Mouse (Mus musculus) embryo, embryonic 11 days (tissue): ENCODE data around the gene Serpinh1.
"Not testable (repeated sequence)": the region's sequence is repeated elsewhere in the genome, so short reads cannot be mapped to it uniquely, and the experiment has no call there.

Experiments
- DNase-seq: peaks from one replicate; pipeline ENCODE4 v3.0.0-alpha.2; 2015

The Serpinh1 gene

DNA sequence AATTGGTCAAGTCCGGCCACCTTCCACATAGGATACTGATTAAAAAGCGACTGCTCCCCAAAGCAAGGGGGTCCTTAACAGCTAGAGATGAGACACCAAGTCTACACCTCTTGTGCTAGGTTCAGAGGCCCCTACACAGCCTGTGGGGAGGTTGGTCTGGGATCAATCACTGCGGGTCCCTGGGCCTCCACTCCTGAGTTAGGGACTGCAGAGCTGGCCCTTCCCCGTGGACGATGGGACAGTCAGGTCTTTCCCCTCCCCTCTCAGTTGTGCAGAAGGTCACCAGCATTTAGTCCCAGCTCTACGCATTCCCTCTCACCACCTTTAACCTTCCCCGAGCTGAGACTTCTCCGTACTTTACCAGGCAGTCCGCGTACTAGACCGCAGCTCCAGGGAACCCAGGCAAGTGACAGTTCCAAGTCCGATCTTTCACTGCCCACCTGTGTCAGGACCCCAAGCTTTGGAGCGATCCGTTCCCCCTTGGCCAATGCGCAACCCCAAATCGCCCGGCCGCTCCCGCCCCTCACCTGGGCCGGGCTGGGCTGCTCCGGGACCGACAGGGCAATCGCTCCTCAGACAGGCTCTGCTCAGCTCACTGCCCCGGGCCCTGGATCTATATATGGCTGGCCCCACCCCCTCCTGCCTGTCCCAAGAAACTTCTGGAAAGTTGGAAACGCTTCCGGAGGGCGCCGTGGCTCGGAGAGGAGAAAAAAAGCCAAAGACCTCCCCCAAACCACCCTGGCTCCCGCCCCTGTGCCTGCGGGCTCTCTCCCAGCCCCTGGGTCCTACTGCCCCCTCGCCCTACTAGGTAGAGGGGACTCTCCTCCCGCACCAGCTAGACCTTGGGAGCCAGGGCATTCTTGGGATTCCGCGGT, at the start of gene Serpinh1:
Serpinh1 (minus strand) TSS at position 714 of the 875 bp plus-strand sequence.
- peak; percentile 94 for DNase-seq

DNA sequence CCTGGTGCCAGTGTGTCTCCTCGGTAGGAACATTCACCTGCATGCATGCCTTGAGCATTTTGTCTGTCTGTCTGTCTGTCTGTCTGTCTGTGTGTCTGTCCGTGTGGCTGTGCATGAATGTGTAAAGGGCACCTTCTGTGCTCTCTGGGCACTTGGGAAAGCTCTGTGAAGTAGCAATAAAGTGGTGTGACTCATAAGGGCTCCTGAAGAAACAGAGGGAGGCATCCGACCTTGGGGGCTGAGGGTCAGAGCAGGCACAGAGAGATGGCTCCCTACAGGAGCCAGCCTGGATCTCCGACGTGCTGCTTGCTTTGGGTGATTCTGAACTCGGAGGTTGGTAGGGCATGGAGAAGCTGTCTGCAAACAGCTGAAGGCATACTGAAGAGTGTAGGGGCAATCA, 49.4 kb upstream of the Serpinh1 start:
- no peak for DNase-seq

DNA sequence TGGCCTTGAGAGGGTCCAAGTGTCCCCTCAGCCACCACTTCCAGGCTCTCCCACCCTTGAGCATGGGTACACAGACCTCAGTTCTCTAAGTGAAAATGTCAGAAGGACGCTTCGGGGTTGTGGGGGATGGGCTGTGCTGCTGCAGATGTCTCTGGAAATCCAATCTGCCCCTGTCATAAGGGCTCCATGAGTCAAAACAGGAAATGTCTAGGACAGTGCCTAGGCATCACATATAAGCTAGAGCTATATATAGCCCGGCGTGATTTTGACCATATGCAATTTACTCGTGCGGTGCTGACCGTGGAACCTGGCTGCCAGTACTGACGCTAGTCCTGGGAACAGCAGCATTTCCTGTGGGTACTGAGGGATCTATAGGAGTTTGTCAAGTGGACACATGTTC, 48.3 kb upstream of the Serpinh1 start:
- DNase-seq: peak; percentile 54

DNA sequence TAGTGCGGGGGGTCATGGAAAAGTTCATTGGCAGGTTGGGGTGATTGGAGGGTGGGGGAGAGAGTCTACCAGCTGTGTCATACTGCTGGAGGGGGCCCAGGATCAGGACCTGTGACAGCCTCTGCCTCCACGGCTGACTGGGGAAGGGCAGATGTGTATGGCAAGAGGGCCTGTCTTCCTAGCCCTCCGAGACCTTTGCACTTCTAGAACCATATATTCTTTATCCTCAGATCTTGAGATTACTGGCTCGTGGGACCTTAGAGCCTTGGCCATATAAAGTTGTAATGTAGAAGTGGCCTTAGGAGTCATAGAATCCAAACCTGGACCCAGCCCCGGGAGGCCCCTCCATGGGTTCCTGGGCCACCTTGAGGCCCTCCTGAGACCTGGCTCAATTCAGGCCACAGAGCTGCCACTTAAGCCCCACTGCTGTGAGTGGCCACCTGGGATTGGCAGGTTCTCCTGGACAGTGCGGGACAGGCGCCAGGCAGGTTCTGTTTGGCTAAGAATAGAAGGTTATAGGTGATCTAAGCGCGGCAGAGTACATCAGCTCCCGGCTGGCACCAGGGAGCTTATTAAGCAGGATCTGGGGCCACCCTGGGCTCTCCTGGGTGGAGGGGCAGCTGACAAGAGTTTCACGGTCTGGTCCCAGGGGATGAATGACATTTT, 44.1 kb upstream of the Serpinh1 start:
- DNase-seq: no peak

DNA sequence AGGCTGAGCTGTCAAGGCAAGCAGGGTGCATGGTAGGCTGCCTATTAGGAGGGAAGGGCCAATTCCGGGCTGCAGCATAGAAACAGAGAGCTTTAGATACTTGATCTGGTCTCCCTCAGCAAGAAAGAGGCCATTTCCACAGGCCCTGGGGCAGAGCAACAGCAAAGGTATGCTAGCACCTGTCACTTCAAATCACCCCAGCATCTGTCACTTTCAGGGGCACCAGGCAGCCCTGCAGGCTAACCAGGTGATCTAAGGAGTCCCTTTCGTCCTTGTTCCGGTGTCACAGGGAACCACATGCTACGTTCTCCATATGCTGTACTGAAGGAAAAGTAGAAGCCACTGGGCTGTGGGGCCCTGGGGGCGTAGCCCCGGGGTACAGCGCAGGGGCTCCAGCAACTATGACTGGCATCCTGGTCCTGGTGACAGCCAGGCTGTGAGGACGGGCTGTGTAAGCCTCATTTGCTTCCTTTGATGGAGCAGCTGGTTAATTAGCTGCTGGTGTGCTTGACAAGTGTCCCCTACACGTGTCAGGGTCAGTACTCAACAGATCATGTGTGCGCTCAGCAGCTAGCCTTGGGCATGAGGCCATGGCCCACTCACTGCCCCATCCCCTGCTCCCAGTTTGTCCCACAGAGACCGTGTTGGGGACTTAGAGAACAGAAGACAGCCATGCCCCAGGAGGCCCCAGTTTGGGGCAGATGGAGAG, 43.0 kb upstream of the Serpinh1 start:
- DNase-seq: no peak

DNA sequence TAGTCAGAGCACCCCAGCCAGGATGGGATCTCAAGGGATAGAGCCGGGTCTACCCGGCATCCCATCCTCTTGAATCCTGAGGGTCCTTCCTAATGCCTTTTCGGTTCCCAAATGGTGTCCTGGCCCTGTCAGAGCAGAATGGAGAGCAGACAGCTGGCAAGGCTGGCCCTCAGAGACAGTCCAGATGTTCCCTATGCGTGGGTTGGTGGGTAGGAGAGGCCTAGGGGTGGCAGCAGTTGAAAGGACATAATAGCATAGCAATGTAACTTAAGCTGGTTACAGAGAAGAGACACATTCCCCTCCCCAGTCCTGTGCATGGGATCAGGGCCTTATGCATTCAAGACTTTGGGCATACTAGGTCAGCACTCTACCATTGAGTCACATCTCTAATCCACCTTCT, 42.3 kb upstream of the Serpinh1 start:
- DNase-seq: no peak

DNA sequence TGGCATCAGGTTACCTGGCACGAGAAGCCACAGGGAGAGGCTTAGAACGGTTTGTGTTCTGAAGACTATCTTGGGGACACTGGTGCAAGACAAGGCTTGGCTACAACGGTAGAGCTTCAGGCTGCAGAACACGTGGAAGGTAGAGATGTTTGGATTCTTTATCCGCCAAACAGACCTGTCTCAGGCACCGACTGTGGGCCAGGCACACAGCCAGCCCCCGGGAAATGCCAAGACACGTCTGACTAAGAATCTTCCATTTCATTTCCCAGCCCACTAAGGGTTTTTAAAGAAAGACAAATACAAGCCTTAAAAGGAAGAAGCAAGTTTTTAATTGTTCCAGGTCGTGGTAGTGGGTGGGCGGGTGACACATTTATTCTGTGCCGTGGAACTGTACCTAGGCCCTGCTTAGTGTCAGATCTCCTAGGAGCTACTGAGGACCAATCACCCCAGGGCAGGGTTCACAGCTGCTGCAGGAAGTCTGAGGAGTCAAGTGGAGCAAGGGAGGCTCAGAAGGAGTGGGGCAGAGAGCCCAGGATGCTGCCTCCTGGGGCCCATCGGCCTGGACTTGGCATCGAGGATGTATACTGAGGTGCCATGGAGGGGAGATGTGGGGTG, 40.8 kb upstream of the Serpinh1 start:
- no peak for DNase-seq

DNA sequence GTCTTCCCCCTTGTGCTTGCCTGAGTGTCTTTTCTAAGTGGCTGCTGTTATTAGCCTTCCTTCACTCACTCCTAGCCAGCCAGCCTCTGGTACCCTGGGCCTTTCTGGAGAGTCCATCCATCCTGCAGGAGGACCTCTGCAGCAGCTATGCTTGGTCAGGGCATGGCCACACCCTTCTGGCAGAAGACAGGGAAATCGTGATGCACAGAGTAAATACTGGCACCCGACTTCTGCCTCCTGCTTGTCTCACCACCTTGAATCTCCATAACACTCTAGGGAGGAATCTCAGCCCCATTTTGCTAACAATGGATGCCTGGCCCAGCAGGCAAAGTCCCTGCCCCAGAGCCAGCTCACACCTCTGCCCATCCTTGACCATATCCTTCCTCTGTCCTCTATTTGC, 39.7 kb upstream of the Serpinh1 start:
- no peak for DNase-seq

DNA sequence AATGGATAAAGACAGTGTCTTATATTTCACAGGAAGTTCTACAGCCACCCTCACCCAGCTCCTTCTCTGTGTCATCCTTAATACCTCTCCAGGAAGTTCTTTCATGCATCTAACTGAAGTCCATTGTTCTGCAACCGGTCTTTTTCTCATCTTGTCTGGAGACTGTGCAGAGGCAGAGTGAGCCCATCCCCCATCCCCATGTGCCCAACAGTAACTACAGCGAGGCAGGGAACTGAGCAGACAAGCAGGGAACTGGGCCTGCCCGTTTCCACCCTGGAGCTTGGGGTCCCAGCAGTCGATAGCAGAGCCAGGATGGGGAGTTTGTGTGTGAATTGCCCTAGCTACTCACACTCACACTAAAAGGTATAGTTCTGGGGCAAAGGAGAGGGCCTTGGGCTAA, 37.5 kb upstream of the Serpinh1 start:
- DNase-seq: peak; percentile 55

DNA sequence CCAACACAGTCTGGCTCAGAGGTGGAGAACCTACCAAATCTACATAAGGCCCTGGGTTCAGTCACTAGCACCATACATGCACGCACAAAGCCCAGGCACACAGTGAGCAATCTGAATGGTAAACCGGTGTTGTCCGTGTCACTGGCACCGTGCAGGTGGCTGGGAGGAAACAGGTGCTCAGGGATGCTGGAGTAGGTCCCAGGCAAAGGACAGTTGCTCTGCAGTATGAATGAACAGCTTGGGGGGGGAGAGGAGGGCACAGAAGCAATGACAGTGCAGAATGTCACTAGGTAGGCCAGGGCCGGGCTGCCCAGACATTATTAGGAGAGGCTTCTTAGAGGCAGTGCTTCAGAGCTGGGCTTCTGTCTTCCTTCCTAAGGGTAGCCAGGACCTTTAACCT, 34.3 kb upstream of the Serpinh1 start:
- DNase-seq: no peak

DNA sequence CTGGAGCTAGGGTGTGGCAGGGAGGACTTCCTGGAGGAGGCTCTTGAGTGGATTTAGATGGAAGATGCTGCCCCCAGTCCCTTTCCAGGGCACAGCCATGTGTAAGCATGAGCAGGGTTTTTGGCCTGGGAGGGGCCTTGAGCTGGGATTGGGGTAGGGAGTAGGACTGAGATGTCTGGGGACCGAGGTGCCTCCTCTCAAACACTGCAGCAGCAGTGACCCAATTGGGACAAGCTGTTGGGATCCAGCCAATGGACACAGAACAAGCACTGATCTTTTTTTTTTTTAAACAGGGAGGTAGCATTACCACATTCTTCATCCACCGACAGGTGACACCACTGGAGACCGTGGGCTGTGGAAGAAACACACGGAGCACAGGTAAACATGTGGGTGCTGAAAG, 33.8 kb upstream of the Serpinh1 start:
- DNase-seq: no peak

DNA sequence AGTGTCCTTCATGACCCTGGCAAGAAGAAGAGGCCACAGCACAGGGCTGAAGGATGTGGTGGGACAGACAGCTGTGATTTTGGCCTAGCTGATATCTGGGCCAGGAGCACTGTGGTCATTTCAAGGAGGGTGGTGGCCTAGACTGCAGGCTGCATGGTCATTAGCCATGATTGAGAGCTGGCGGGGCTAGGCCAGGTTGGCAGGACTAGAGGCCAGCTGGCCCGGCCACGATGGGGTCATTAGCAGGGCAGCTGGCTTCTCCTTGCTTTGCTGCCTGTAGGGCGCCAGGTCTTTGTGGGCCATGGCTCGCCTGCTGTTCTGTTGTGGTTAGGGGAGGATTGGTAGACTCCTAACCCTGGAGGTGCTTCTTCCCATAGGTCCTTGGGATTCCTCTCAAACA, 33.0 kb upstream of the Serpinh1 start:
- DNase-seq: no peak

DNA sequence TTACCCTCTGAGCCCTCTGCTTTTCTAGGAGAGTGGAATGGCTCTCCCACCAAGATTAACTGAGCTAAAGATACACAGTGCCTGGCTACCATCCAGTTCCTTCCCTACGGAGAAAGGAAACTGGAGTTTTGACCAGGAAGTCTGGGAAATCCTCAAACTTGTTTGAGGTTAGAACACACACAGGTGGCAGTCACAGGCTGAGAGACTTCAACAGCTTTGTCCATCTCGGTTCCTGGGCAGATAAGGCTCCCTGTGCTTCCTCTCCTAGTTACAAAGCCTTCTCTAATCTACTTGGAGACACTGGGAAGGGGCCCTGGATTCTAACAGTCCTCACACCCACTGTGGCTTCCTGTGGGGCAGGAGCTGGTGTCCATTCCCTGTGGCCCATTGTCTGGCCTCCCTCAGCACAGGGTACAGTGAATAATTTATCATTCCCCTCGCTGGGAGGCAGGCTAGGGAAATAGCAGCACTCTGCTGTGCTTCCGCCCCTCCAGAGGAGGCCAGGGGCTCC, 31.1 kb upstream of the Serpinh1 start:
- peak; percentile 59 for DNase-seq

DNA sequence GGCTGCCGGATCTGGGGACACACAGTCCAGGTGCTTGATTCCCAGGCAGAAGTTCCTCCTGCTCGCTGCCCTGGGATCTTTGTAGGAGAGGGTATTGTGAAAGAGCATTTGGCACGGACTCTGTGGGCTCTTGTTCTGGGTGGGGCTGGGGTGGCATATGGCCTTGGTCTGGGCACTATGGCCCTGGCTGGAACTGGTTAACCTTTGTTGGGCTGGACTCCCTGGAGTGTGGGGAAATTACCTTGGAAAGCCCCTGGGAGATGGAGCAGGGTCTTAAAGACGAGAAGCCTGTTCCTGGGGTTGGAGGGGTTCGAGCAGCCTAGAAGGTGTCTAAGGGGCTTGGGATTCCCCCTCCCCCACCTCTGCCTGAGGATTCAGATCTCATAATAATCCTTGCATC, 30.2 kb upstream of the Serpinh1 start:
- no peak for DNase-seq

DNA sequence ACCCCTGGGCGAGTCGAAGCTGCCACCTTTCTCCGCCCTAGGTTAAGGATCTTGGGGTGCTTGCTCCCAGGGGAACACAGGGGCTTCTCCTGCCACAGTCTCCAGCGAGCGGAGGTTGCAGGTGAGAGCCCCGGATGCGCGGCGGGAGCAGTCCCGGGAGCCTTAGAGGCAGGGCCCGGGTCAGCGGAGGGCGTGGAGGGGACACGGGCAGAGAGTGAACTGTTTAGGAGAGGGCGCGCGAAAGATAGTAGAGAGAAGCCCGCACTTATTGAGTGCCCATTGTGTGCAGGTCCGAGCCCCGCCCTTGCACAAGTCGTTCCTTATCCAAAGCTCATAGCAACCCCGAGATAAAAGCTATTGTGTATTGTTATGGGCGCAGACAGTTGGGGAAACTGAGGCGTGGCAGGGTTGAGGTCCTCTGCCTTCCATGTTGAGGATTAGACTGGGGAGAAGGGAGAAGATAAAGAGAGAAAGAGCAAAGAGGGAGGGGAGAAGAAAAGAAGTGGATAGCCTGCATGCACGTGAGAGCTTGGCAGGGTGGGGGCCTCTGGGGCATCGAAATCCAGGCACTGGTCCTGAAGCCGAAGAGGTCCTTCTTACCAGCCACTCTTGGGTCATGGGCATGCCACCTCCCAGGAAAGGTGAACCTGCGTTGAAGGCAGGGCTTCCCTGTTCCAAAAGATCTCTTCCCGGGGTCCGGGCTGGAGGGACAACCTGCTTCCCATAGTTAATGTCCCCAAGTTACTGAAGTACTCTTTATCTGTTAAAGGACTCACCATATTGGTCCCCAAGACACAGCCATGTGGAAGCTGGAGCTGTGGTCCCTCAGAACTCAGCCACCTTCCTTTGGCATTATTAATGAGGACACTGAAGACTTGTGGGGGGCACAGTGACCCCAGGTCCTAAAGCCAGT, 29.3 kb upstream of the Serpinh1 start:
- peak; percentile 34 for DNase-seq

DNA sequence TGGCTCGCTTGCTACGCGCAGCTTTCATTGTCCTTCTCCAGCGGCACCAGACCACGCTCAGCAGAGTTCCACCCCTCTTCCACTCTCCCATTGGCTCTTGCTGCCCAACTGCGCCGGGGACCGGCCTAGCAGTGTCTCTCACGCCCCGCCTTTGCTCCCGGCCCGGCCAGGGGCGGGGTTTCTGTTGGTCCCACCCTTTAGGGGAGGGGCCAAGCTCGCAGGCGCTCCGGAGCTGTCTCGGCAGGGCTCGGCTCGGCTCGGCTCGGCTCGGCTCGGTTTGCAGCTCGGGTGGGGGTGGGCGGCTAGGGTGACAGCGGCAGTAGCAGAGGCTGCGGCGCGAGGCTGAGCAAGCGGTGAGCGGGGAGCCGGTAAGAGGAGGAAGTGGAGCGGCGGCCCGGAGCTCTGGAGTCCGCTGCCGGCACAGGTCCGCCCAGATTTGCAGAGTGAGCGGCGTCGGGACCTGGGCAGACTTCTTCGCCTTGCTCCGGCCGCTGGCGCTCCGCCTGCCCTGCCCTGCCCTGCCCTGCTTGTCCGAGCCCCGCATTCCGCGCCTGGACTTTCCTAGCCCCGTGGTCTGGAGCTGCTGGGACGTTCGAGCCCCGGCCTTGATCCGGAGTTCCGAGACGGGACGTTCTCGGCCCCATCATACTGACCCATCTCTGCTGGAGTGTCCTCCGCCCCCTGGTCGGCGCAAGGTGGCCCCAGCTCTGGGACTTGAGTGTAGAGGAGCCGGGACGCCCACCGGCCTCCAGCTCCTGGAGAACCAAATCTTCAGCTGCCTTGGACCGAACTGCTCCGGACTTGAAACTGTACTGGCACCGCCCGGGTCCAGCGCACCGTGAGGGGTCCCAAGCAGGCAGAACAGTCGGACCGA, 28.4 kb upstream of the Serpinh1 start, which contains the start of gene Gdpd5:
Gdpd5 (plus strand) TSS at position 201 of the 874 bp plus-strand sequence.
- peak; percentile 98 for DNase-seq

DNA sequence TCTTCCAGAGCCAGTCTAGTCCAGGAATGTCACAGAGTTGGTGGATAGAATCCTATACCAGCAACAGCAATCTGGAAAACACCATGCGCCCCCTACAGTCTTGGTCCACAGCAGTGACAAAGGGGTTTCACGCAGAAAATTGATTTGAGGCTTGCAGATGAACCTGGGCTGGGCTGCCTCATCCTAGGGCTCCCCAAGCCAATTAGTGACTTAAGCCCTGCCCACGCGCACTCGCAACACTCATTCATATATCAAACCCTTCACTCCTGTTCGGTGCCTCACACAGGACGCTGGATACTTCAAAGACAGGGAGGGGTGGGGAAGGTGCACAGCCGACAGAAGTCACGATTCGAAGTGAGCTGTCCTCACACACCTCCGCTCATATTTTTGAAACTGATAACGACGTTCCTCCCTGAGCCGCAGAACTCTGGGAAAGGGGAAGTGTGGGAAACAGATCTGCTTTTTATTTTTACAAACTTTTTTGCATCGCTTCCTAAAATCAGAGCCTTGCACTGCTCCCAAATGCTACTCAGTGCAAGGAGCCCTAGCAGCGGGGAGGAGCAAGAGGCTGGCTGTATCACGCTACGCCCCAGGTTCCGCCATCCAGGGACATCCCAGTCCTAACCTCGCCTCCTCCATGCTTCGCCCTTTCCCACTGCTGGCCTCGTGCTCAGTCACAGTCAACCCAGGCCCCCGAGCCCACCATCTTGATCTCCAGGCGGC, 27.6 kb upstream of the Serpinh1 start:
- DNase-seq: peak; percentile 85

DNA sequence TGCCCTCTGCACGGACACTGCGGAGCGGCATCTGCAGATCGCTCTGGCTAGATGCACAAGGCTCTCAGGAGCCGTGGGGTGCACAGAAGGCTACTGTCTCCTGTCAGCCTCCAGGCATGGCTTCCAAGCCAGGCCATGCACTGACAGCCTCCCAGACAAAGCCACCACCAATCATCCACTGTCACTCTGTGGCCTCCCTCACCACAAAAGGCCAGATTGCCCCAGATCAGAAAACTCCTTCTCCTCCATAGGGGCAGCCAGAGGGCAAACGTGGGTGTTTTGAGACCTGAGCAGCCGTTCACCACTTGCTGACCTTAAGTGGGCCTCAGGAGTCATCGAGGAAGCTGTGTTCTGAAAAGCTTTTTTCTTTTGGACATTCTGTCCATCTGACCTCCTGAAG, 25.8 kb upstream of the Serpinh1 start:
- DNase-seq: no peak

DNA sequence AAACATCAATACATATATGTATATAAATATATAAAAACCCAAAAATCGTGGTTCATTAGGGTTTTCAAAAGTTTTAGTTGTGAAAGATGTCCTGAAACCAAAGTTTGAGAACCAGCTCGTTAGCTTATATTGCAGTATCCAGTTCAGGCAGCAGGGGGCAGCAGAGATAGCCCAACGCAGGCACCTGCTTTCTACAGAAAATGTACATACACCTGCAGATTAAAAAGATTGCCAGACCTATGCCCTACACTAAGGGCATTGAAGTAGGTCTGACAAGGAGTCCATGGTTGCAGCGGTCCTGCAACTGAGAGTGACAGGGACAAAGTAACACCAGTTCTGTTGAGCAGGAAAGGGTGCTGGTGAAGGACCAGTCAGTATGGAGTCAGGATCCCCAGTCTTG, 22.4 kb upstream of the Serpinh1 start:
- DNase-seq: peak; percentile 59

DNA sequence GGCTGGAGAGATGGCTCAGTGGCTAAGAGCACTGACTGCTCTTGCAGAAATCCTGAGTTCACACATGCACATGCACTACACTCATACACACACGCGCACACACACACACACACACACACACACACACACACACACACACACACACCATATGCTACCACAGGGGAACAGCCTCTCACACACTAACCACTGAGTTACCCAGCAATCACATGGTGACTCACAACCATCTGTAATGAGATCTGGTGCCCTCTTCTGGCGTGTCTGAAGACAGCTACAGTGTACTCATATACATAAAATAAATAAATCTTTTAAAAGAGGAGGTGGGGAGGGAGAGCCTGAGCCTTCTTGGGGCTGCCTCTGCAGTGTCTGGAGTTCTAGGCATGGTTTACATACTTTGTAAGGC, 21.3 kb upstream of the Serpinh1 start:
- DNase-seq: not testable (repeated sequence)
